Mouse (Mus musculus): Measurements from ENCODE around the gene Psmb2. TPM values are rescaled to one million over a fixed set of nuclear protein-coding genes. Genes with fewer than 3 reads are reported as not detected.

Gene Psmb2
- total and polyA plus RNA-seq, 3 experiments, result 201 to 433 TPM; not detected in 1

GRCm38 (mm10) chr4:126655356-126655755 lies 22.1 kb upstream of the Psmb2 start:
- Histone ChIP-seq H3K4me1 (ENCODE audit: control insufficient read depth in 1 of 2, insufficient read depth in 2 of 2, low read length in 2 of 2) (no peaks in the 10 kb centered on the region; a peak in 1 of 4 replicates), H3K4me3 (ENCODE audit: control insufficient read depth in 1 of 2, insufficient read depth in 1 of 2, low read depth in 2 of 2, low read length in 2 of 2) (no peak overlapping the region), H3K9me3 (replicated peaks; ENCODE audit: insufficient read depth, low read length) (no peaks in the 10 kb centered on the region), H3K9ac (ENCODE audit: control insufficient read depth, low read depth, low read length, poor library complexity, severe bottlenecking) (no peak overlapping the region), H3K27me3 (ENCODE audit: control insufficient read depth in 1 of 2, insufficient read depth in 2 of 2, low read length in 2 of 2) (peaks cover 3 to 4% of the 10 kb centered on the region in 2 experiments; a peak in 3 of 4 replicates), H3K27ac (ENCODE audit: control insufficient read depth, low read depth, low read length) (no peak overlapping the region), H3K79me2 (ENCODE audit: control insufficient read depth, insufficient read depth, low read length, poor library complexity) (no peaks in the 10 kb centered on the region), H3K36me3 (ENCODE audit: control insufficient read depth in 1 of 2, insufficient read depth in 2 of 2, low read length in 2 of 2) (no peaks in the 10 kb centered on the region)
- DNase-seq (ENCODE audit: low read depth, low spot score), result peak; percentile 77
- no peak for TF ChIP-seq E2F4 (IDR thresholded peaks at IDR 0.05; ENCODE audit: borderline replicate concordance, low read depth, low read length)
- TF ChIP-seq EP300 (IDR thresholded peaks at IDR 0.05; ENCODE audit: low read depth in 1 of 2, low read length in 2 of 2), result no peak
- no peak for TF ChIP-seq CTCF (IDR thresholded peaks at IDR 0.05 in 2 of 3, conservative IDR thresholded peaks at IDR 0.05 in 1 of 3; ENCODE audit: control insufficient read depth in 1 of 3, insufficient read depth in 1 of 3, low read depth in 2 of 3, low read length in 3 of 3, poor library complexity in 1 of 3, severe bottlenecking in 1 of 3)
- TF ChIP-seq HCFC1 (IDR thresholded peaks at IDR 0.05; ENCODE audit: low read depth, low read length), result no peak
- peak; percentile 80 for TF ChIP-seq MXI1 (IDR thresholded peaks at IDR 0.05; ENCODE audit: low read depth, low read length)
- peak; percentile 96 for TF ChIP-seq SIN3A (IDR thresholded peaks at IDR 0.05; ENCODE audit: low read length)

DNA sequence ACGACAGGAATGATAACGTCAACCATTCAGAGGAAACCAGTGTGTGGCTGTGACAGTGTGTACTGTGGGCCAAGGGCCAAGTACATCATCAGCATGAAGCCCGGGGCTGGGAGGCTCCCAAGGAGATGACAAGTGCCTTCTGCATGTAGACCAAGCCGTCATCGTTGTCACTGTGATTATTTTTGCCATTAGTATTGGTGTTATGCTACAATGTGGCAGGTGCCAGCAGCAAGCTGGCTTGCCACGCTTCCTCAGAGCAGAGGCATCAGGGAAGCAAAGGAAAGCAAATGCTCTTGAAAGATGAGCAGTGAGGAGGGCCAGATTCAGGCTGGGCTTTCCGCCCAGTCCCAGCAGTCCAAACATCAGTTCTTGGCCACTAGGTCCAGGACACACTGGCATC lies 16.2 kb upstream of the Psmb2 start:
- no peak for DNase-seq (ENCODE audit: low read depth, low spot score)
- no peak for TF ChIP-seq MAFK (IDR thresholded peaks at IDR 0.05; ENCODE audit: borderline replicate concordance, low read depth, low read length)
- TF ChIP-seq USF2 (IDR thresholded peaks at IDR 0.05; ENCODE audit: borderline replicate concordance in 1 of 2, insufficient read depth in 1 of 2, low read depth in 1 of 2, low read length in 2 of 2), result no peak
- no peak for TF ChIP-seq TAL1 (IDR thresholded peaks at IDR 0.05; ENCODE audit: low read length)
- no peak for TF ChIP-seq TBP (IDR thresholded peaks at IDR 0.05; ENCODE audit: low read depth, low read length)
- TF ChIP-seq BHLHE40 (IDR thresholded peaks at IDR 0.05; ENCODE audit: borderline replicate concordance, low read depth, low read length), result no peak
- no peak for TF ChIP-seq CHD2 (IDR thresholded peaks at IDR 0.05; ENCODE audit: low read length)
- TF ChIP-seq UBTF (IDR thresholded peaks at IDR 0.05; ENCODE audit: borderline replicate concordance, insufficient read depth, low read depth, low read length), result no peak
- no peak for TF ChIP-seq USF1 (IDR thresholded peaks at IDR 0.05; ENCODE audit: low read depth, low read length)
- H3K4me3 ChIP-seq (ENCODE audit: control insufficient read depth in 1 of 2, insufficient read depth in 1 of 2, low read depth in 2 of 2, low read length in 2 of 2), result no peak overlapping the region
- H3K4me1 ChIP-seq (ENCODE audit: control insufficient read depth in 1 of 2, insufficient read depth in 2 of 2, low read length in 2 of 2), result no peaks in the 10 kb centered on the region; a peak in 1 of 4 replicates
- no peak overlapping the region for H3K27ac ChIP-seq (ENCODE audit: control insufficient read depth, low read depth, low read length)
- H3K79me2 ChIP-seq (ENCODE audit: control insufficient read depth, insufficient read depth, low read length, poor library complexity), result no peaks in the 10 kb centered on the region
- H3K9me3 ChIP-seq (replicated peaks; ENCODE audit: insufficient read depth, low read length), result no peaks in the 10 kb centered on the region
- H3K9ac ChIP-seq (ENCODE audit: control insufficient read depth, low read depth, low read length, poor library complexity, severe bottlenecking), result no peak overlapping the region
- peaks cover 4 to 11% of the 10 kb centered on the region in 2 experiments; a peak in 3 of 4 replicates for H3K27me3 ChIP-seq (ENCODE audit: control insufficient read depth in 1 of 2, insufficient read depth in 2 of 2, low read length in 2 of 2)
- H3K36me3 ChIP-seq (ENCODE audit: control insufficient read depth in 1 of 2, insufficient read depth in 2 of 2, low read length in 2 of 2), result no peaks in the 10 kb centered on the region

GRCm38 (mm10) chr4:126667075-126667474 lies 10.4 kb upstream of the Psmb2 start:
- H3K4me3 ChIP-seq (ENCODE audit: control insufficient read depth in 1 of 2, insufficient read depth in 1 of 2, low read depth in 2 of 2, low read length in 2 of 2), result no peak overlapping the region
- H3K36me3 ChIP-seq (ENCODE audit: control insufficient read depth in 1 of 2, insufficient read depth in 2 of 2, low read length in 2 of 2), result no peaks in the 10 kb centered on the region
- no peaks in the 10 kb centered on the region for H3K9me3 ChIP-seq (replicated peaks; ENCODE audit: insufficient read depth, low read length)
- H3K4me1 ChIP-seq (ENCODE audit: control insufficient read depth in 1 of 2, insufficient read depth in 2 of 2, low read length in 2 of 2), result no peaks in the 10 kb centered on the region
- peak; percentile 40 for DNase-seq (ENCODE audit: low read depth, low spot score)
- no peak overlapping the region for H3K27ac ChIP-seq (ENCODE audit: control insufficient read depth, low read depth, low read length)
- H3K9ac ChIP-seq (ENCODE audit: control insufficient read depth, low read depth, low read length, poor library complexity, severe bottlenecking), result no peak overlapping the region
- peaks cover 0 to 8% of the 10 kb centered on the region in 2 experiments; a peak in 3 of 4 replicates for H3K27me3 ChIP-seq (ENCODE audit: control insufficient read depth in 1 of 2, insufficient read depth in 2 of 2, low read length in 2 of 2)
- no peaks in the 10 kb centered on the region for H3K79me2 ChIP-seq (ENCODE audit: control insufficient read depth, insufficient read depth, low read length, poor library complexity)
- TF ChIP-seq SIN3A (IDR thresholded peaks at IDR 0.05; ENCODE audit: low read length), result no peak
- TF ChIP-seq MAX (IDR thresholded peaks at IDR 0.05; ENCODE audit: low read length), result no peak
- no peak for TF ChIP-seq POLR2A (IDR thresholded peaks at IDR 0.05; ENCODE audit: control insufficient read depth in 1 of 2, insufficient read depth in 1 of 2, low read depth in 1 of 2, low read length in 2 of 2, poor library complexity in 1 of 2)
- TF ChIP-seq POLR2AphosphoS2 (IDR thresholded peaks at IDR 0.05; ENCODE audit: low read length), result no peak
- no peak for TF ChIP-seq ZKSCAN1 (IDR thresholded peaks at IDR 0.05; ENCODE audit: low read depth, low read length)
- peak; percentile 47 for TF ChIP-seq SMC3 (IDR thresholded peaks at IDR 0.05; ENCODE audit: low read depth, low read length)
- no peak for TF ChIP-seq MAZ (IDR thresholded peaks at IDR 0.05; ENCODE audit: low read depth, low read length)
- TF ChIP-seq NELFE (IDR thresholded peaks at IDR 0.05; ENCODE audit: low read depth, low read length), result no peak
- TF ChIP-seq GATA1 (IDR thresholded peaks at IDR 0.05; ENCODE audit: low read depth, low read length), result no peak
- TF ChIP-seq TAL1 (IDR thresholded peaks at IDR 0.05; ENCODE audit: low read length), result no peak
- no peak for TF ChIP-seq MXI1 (IDR thresholded peaks at IDR 0.05; ENCODE audit: low read depth, low read length)
- TF ChIP-seq CTCF (IDR thresholded peaks at IDR 0.05 in 2 of 3, conservative IDR thresholded peaks at IDR 0.05 in 1 of 3; ENCODE audit: control insufficient read depth in 1 of 3, insufficient read depth in 1 of 3, low read depth in 2 of 3, low read length in 3 of 3, poor library complexity in 1 of 3, severe bottlenecking in 1 of 3), result peak; percentile 38 to 54 (median 46)
- no peak for TF ChIP-seq ZMIZ1 (IDR thresholded peaks at IDR 0.05; ENCODE audit: low read depth, low read length)
- TF ChIP-seq CHD2 (IDR thresholded peaks at IDR 0.05; ENCODE audit: low read length), result no peak
- TF ChIP-seq RAD21 (IDR thresholded peaks at IDR 0.05; ENCODE audit: low read depth, low read length), result peak; percentile 51
- TF ChIP-seq MYC (IDR thresholded peaks at IDR 0.05; ENCODE audit: low read depth, low read length), result no peak
- 0 out of 2 replicates have a peak, but pooled peaks have one; percentile 9 for TF ChIP-seq ZC3H11A (IDR thresholded peaks at IDR 0.05; ENCODE audit: low read depth, low read length)

Measured in MEL (cell line).